Mouse (Mus musculus) adrenal gland, adult 18-20 months (tissue): ENCODE measurements at regions not wholly inside any gene's neighbourhood (a gene's known extent, or its start where the extent isn't known, plus 50 kb on each side); places are given as distances from the start of the nearest gene placed in this dataset.

Experiments used
- DNase-seq, 2 experiments: peaks; one replicate each; pipeline ENCODE4 v3.0.0; 2021 to 2022; ENCODE audit warnings: low spot score in 2 of 2

DNA sequence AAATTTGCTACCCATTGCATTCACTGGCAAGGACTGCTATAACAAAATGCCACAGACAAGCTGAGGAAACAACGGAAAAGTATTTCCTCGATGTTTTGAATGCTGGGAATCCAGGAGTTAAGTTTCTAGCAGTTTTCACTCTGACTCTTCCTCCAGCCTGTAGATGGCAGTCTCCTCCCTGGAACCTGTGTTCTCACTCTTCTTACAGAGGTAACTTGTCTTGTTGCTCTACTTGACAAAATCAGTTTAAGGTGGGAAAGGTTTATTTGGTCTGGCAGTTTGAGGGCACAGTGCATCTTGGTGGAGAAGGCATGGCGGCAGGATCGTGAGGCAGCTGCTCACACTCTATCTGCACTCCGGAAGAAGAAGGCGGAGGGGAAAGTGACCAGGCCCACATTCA lies 181.3 kb upstream of the Nckap5 start:
- DNase-seq, result no peak

GRCm38 (mm10) chr1:127009699-127010098 lies 179.1 kb upstream of the Nckap5 start:
- no peak for DNase-seq

GRCm38 (mm10) chr1:127001700-127002099 lies 171.1 kb upstream of the Nckap5 start:
- DNase-seq, result no peak

GRCm38 (mm10) chr1:126993061-126993640 lies 162.6 kb upstream of the Nckap5 start:
- DNase-seq, result peak in 1 of 2 experiments; percentile 14

GRCm38 (mm10) chr1:126992441-126992840 lies 161.8 kb upstream of the Nckap5 start:
- DNase-seq, result no peak

DNA sequence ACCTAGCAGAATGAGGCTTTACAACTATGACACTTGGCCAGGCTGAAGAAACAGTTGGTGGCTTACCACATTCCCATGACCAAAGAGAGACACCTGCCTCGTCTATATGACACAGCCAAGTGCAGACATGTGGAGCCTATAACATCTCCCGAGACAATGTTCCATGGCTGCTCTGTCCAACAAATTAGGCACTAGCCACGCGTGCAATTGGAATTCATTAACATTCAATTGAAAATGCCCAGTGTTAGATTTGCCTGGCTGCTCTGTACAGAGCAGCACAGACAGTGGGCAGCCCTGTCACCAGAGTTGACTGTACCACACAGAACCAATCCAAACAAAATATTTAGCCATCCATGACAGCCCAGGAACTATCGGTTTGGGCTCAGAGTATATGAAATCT lies 152.2 kb upstream of the Nckap5 start:
- DNase-seq, result no peak

DNA sequence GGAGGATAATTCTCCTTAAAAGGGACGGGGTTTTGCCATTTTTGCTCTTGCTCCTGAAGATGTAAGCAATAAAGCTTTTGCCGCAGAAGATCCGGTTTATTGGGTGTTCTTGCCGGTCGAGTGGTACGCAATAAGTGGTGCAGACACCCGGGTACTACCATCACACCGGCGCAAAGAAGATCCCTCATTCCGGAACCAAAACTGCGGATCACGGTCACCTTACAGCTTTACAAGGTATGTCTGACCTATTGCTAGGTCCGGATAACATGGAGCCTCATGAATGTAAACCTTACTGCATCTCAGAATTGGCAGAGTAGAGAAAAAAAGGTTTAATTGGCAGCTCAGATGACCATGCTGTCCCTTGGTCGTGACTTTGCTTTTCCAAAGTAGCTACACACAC lies 149.7 kb upstream of the Nckap5 start:
- DNase-seq, result no peak

DNA sequence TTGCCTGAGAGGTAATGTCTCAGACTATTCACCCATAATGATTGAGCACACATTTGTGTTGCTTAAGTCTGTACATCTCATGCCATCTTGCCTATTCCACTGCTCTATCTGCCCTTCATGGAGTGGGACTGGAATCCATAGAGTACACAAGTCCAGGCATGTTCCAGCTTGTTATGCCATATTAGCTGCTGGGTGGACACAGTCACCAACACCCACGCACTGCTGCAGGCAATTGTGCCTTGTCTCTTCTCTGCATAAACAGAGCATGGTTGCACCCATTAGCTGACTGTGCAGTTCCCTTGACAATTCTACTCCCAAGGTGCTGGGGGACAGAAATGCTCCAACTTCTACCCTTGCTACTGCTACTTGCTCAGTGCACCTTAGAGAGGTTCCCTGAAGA lies 143.3 kb upstream of the Nckap5 start:
- no peak for DNase-seq

GRCm38 (mm10) chr1:126971777-126972421 lies 141.3 kb upstream of the Nckap5 start:
- no peak for DNase-seq

DNA sequence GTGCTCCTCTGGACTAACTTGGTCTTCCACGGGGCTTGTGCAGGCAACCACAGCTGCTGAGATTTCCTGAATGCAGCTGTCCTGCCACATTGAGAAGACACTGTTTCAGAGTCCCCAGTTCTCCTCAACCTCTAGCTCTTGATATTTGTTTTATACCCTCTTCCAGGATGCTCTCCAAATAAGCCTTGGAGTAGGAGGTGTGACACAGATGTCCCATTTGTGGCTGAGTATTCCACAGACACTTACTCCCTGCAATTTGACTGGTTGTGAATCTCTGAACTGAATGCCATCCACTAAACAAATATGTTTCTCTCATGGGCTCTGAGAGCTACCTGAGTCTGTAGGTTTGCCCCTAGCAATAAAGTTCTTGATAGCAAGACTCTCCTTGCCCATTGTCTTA lies 140.5 kb upstream of the Nckap5 start:
- no peak for DNase-seq

- DNase-seq, result no peak
Observed at GRCm38 (mm10) chr1:126966394-126966793, 135.8 kb upstream of the Nckap5 start.

DNA sequence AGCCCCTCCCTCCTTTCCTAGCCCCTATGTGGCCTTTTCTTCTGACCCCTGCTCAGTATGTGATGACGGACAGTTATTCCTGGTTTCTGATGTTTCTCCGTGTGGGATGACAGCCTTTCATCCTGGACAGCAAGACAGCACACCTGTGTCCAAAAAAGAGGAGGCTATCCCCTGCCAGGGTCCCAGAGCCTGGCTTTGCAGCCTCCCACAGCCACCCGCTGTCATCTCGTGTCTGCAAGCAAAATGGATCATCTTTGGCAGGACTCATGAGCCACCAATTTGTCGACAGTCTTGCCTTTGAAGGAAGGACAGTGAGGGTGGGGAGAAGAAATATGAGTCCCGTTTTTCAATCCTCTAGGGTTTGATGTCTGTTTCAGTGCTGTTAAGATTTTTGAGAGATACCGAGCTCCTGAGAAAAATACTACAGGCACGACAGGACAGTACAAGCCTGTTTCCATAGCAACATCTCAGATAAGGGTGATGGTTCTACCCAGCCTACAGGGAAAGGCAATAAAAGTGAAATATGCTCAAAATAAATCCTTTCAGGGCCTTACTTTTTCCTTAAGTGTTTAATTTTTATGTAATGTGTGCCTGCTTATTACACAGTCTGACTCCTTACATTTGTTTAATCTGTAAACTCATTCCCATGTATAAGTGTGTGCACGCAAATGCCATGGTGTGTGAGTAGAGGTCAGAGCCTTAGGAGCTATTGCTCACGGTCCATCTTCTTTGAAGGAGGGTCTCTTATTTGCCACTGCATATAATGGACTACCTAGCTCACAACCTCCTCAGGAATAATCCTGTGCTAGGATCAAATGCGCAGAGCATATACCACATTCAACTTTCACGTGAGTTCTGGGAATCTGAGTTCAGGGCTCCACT lies 125.5 kb upstream of the Nckap5 start:
- no peak for DNase-seq

DNA sequence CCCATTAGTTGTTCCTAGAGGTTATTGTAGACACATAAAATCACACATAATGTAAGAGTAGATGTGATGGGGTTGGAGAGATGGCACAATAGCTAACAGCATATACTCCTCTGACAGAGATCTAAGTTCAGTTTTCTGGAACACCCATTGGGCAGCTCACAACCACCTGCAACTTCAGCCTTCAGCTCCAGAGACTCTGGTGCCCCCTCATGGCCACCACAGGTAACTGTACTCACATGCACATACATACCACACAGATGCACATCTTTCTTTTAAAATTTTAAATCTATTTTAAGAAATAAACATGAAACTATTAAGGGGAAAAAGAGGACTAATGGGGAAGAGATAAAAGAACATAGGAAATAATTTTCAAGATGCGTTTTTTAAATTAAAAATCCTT lies 117.3 kb upstream of the Nckap5 start:
- DNase-seq, result no peak

GRCm38 (mm10) chr1:126932658-126933057 lies 102.1 kb upstream of the Nckap5 start:
- no peak for DNase-seq

- peak; percentile 78 to 79 for DNase-seq
Observed at GRCm38 (mm10) chr1:126931754-126932153, 101.2 kb upstream of the Nckap5 start.

GRCm38 (mm10) chr1:126931093-126931492 lies 100.5 kb upstream of the Nckap5 start:
- no peak for DNase-seq

DNA sequence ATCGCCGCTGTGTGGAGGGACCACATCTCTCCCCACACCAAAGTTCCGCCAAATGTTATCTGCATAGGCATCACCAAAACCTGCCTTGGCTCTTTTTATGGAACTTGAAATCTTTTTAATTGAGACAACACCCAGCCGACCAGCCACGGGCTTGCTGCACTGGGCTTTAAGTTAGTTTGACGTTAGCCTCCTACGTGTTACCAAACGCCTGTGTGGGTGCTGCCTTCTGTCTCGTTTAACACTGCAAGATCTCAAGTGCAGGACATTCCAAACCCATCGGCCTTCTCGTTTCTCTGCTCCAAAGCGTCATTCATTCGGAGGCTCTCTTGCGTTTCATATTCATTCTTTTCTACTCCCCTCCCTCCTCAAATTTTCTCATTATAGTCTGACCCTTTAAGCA lies 100.0 kb upstream of the Nckap5 start:
- no peak for DNase-seq

- peak in 1 of 2 experiments; percentile 37 for DNase-seq
Observed at GRCm38 (mm10) chr1:126929666-126930065, 99.1 kb upstream of the Nckap5 start.

- no peak for DNase-seq
Observed at GRCm38 (mm10) chr1:126928186-126928585, 97.6 kb upstream of the Nckap5 start.

DNA sequence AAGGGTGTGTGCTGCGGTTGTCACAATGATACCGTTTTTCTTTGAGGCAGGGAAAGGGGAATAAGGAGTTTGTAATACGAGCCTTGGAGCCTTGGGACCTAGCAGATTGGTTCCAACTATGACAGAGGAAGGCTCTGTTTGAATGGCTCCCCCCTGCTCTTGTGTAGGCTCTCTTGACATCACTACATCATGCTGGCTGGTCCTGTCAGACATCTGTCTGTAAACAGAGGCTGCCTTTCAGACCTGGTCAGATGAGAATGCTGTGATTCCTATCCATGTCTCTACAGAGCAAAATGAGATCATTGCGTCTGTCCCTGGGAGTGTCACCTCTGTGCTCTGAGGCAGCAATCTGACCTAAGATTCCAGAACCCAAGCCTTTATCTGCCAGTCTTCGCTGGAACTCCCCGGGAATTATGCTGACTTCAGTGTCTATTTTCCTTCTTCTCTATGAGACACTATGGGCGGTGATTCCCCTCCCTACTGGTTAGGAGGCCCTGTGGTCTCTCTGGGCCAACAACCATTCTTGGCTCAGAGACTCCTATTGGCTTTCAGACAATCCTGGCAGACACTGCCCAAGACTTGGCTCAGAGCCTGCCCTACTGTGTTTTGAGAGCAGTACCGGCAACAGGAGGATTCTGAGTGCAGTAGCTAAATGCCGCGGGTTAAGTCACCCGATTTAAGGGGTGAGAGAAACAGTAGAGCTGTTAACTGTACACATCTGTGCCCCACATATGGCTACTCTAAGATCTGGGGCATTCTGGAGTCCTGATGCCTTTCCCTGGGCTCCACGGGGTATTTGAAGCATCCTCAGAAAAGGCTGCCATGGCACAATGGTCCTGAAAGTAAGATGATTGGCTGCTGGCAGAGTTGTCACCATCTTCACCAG lies 94.8 kb upstream of the Nckap5 start:
- peak; percentile 33 to 39 for DNase-seq

DNA sequence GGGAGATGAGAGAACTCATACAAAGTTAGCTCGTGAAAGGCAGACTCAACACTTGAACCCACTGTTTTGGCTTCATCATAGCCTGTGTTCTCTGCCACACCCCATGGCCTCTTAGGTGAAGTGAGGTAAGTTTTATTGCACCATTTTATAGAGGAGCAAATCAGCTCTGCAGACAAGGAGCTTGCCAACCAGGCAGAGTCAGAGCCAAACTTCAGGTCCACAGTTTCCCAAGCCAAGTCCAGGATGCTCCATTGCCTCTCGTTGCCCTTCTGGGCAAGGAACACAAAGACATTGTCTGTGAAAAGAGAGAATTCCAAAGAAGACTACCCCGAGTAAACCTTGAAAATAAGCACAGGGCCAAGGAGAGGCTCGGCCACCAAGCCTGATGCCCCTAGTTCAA lies 93.4 kb upstream of the Nckap5 start:
- no peak for DNase-seq
